Mouse (Mus musculus) ES-E14 (cell line): ENCODE data around the gene Stk26.

ENCODE experiments used
- HCFC1 ChIP-seq: IDR thresholded peaks from 2 replicates; pipeline ENCODE4 v1.6.1; 2012; ENCODE audit warnings: low read length, inconsistent platforms, borderline replicate concordance; ENCODE audit not compliant: insufficient read depth
- ZC3H11A ChIP-seq: IDR thresholded peaks from 2 replicates; pipeline ENCODE4 v1.6.1; 2012; ENCODE audit warnings: low read depth, mild to moderate bottlenecking, inconsistent platforms, low read length, borderline replicate concordance

DNA sequence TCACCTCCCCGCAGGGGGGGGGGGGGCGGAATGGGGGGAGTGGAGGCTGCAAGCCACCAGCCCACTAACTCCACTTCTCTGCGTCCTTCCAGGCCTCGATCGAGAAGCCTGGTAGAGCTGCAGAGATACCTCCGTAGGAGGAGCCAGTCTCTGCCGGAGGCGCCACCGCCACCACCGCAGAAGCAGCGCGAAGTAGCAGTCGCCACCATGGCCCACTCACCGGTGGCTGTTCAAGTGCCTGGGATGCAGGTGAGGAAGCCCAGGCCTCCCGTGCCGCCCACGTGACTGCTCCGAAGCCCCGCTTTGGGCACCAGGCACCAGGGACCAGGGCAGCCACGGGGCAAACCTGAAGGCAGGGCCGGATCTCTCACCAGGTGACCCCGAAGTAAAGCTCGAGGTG is 740 bp downstream of the Stk26 start:
- TF ChIP-seq ZC3H11A (no peak), HCFC1 (no peak)
